Mouse (Mus musculus) brain, adult 10 weeks (tissue): ENCODE measurements around the gene Krt71. TPM values are rescaled to one million over a fixed set of nuclear protein-coding genes. Genes with fewer than 3 reads are reported as not detected.

Experiments used
- polyA plus RNA-seq: library from polyadenylated mRNA; stranded (reverse); fragments of 350-450 nt; fragmentation: Illumina TruSeq; extraction: RNeasy Lipid Tissue Mini Kit (QIAGEN cat#74804); gene quantifications from one replicate; pipeline ENCODE4 v1.2.3, GENCODE M21; 2015; ENCODE audit warnings: low read depth, low replicate concordance

The Krt71 gene
- polyA plus RNA-seq = not detected

GRCm38 (mm10) chr15:101742711-101743110, at the start of gene Krt71:
Krt71 (minus strand) TSS chr15:101743109.

GRCm38 (mm10) chr15:101786360-101786759, 43.5 kb upstream of the Krt71 start, which contains the start of gene Krt72:
Krt72 (minus strand) TSS chr15:101786460.

GRCm38 (mm10) chr15:101712720-101713119, 30.2 kb downstream of the Krt71 start, which contains the start of gene Krt5:
Krt5 (minus strand) TSS chr15:101712898.

GRCm38 (mm10) chr15:101694207-101694606, 48.7 kb downstream of the Krt71 start, which contains the start of gene Krt6a:
Krt6a (minus strand) TSS chr15:101694307.

Other genes with a start within 250 kb of the Krt71 start
- not detected for gene Gm49425, start 225.8 kb downstream of the Krt71 start, polyA plus RNA-seq
- gene Krt84, start 210.3 kb downstream of the Krt71 start, polyA plus RNA-seq = not detected
- gene Krt82, start 192.4 kb downstream of the Krt71 start, polyA plus RNA-seq = not detected
- not detected for gene Krt90, start 180.2 kb downstream of the Krt71 start, polyA plus RNA-seq
- gene Krt75, start 169.2 kb downstream of the Krt71 start, polyA plus RNA-seq = not detected
- gene Gm5414, start 114.9 kb downstream of the Krt71 start, polyA plus RNA-seq = not detected
- not detected for gene Gm5478, start 95.7 kb downstream of the Krt71 start, polyA plus RNA-seq
- not detected for gene Krt6b, start 62.8 kb downstream of the Krt71 start, polyA plus RNA-seq
- not detected for gene Krt6a, start 48.8 kb downstream of the Krt71 start, polyA plus RNA-seq
- not detected for gene Krt5, start 30.2 kb downstream of the Krt71 start, polyA plus RNA-seq
- gene Krt72, start 43.4 kb upstream of the Krt71 start, polyA plus RNA-seq = not detected
- 0.88 TPM for gene Krt73, start 59.2 kb upstream of the Krt71 start, polyA plus RNA-seq
- 0.65 TPM for gene Krt2, start 75.1 kb upstream of the Krt71 start, polyA plus RNA-seq
- 5.6 TPM for gene Krt1, start 107.7 kb upstream of the Krt71 start, polyA plus RNA-seq
- gene Krt77, start 126.6 kb upstream of the Krt71 start, polyA plus RNA-seq = 6.7 TPM
- not detected for gene Krt76, start 149.8 kb upstream of the Krt71 start, polyA plus RNA-seq
- not detected for gene Krt4, start 181.6 kb upstream of the Krt71 start, polyA plus RNA-seq
- gene Krt79, start 197.2 kb upstream of the Krt71 start, polyA plus RNA-seq = not detected
- gene Krt78, start 211.2 kb upstream of the Krt71 start, polyA plus RNA-seq = not detected